Mouse (Mus musculus) limb, embryonic 11.5 days (tissue): ENCODE results near the gene Tob2. TPM values are rescaled to one million over a fixed set of nuclear protein-coding genes. Genes with fewer than 3 reads are reported as not detected.
A peak's percentile ranks its signal among the peaks of the same experiment; 100 is the strongest.

Source experiments
- ATAC-seq: fragments of 200-750 bp; cut with Nextera tagmentation; 2 replicates; pipeline ENCODE4 v1.8.0; 2017; ENCODE audit warnings: low read depth; ENCODE audit not compliant: insufficient number of reproducible peaks, low FRiP score, low TSS enrichment
- DNase-seq: peaks from one replicate; pipeline ENCODE4 v3.0.0-alpha.2; 2015; ENCODE audit warnings: low spot score
- H3K27ac ChIP-seq: fragments of 300-500 bp; sonication (generic); replicated peaks from 2 replicates; pipeline ENCODE4 v1.5.1; 2014; ENCODE audit warnings: low read depth, mild to moderate bottlenecking, low read length
- H3K27me3 ChIP-seq: fragments of 300-500 bp; sonication (generic); 2 replicates; pipeline ENCODE4 v1.6.1; 2014; ENCODE audit warnings: mild to moderate bottlenecking, low read length, mixed read lengths; ENCODE audit not compliant: control insufficient read depth, insufficient read depth
- H3K36me3 ChIP-seq: fragments of 300-500 bp; sonication (generic); 2 replicates; pipeline ENCODE4 v1.6.1; 2014; ENCODE audit warnings: mild to moderate bottlenecking, low read length, moderate library complexity, mixed read lengths; ENCODE audit not compliant: control insufficient read depth, insufficient read depth
- H3K4me1 ChIP-seq: fragments of 300-500 bp; sonication (generic); 2 replicates; pipeline ENCODE4 v1.6.1; 2014; ENCODE audit warnings: low read length, mixed read lengths; ENCODE audit not compliant: control insufficient read depth, insufficient read depth
- H3K4me2 ChIP-seq: fragments of 300-500 bp; sonication (generic); 2 replicates; pipeline ENCODE4 v1.6.1; 2014; ENCODE audit warnings: low read depth, mild to moderate bottlenecking, moderate library complexity; ENCODE audit not compliant: severe bottlenecking
- H3K4me3 ChIP-seq: fragments of 300-500 bp; sonication (generic); 2 replicates; pipeline ENCODE4 v1.5.1; 2014; ENCODE audit warnings: low read depth, low read length
- H3K9ac ChIP-seq: fragments of 300-500 bp; sonication (generic); 2 replicates; pipeline ENCODE4 v1.6.1; 2014; ENCODE audit warnings: mild to moderate bottlenecking, low read length
- H3K9me3 ChIP-seq: fragments of 300-500 bp; sonication (generic); 2 replicates; pipeline ENCODE4 v1.6.1; 2016; ENCODE audit warnings: low read length; ENCODE audit not compliant: control insufficient read depth
- WGBS: fragments of 180-500 bp; shearing (Covaris S2); extraction: QIAGEN DNeasy Blood & Tissue Kit; methylation state at CpG from one replicate; pipeline ENCODE4 v1.1.7; 2014; 5-methylcytosine and 5-hydroxymethylcytosine counted together
- polyA plus RNA-seq: library from polyadenylated mRNA; unstranded; fragments of >200 nt; fragmentation: Nextera tagmentation; extraction: Ambion mirVana; gene quantifications from 2 replicates; pipeline ENCODE4 v1.2.1, GENCODE M21; 2014

Tob2 gene
- polyA plus RNA-seq, 1 experiment from 2014 or later, result 16.8 TPM

GRCm38 (mm10) chr15:81871604-81872261 lies 13.1 kb upstream of the Tob2 start, which contains the start of gene Phf5a:
TSS of gene Phf5a (minus strand) at chr15:81871911.
- peaks cover 21% of the 10 kb centered on the region; the same call in 1 of the 2 replicates for H3K36me3 ChIP-seq
- peak within 1 kb of the TSS; percentile 85 for H3K9ac ChIP-seq
- no peaks in the 10 kb centered on the region for H3K27me3 ChIP-seq
- peak; percentile 97 for DNase-seq
- peak within 1 kb of the TSS; percentile 97 for H3K4me3 ChIP-seq
- H3K4me1 ChIP-seq, result peaks cover 4% of the 10 kb centered on the region
- no peaks in the 10 kb centered on the region for H3K9me3 ChIP-seq
- under 1% methylated on average over 30 of the region's 30 CpGs for WGBS
- peak within 1 kb of the TSS; percentile 88 for H3K4me2 ChIP-seq
- peak within 1 kb of the TSS; percentile 91 for H3K27ac ChIP-seq
- ATAC-seq, result peak; percentile 87

GRCm38 (mm10) chr15:81869985-81870384 lies 11.4 kb upstream of the Tob2 start:
- no peak for DNase-seq
- peaks cover 30% of the 10 kb centered on the region; the same call in 1 of the 2 replicates for H3K36me3 ChIP-seq
- no peak overlapping the region for H3K4me2 ChIP-seq
- H3K27ac ChIP-seq, result no peak overlapping the region
- H3K4me1 ChIP-seq, result peaks cover 4% of the 10 kb centered on the region
- H3K27me3 ChIP-seq, result no peaks in the 10 kb centered on the region
- no peak overlapping the region for H3K9ac ChIP-seq
- ATAC-seq, result no peak
- no peaks in the 10 kb centered on the region for H3K9me3 ChIP-seq
- whole genome bisulfite sequencing, result 96% methylated on average over 5 of the region's 5 CpGs
- no peak overlapping the region for H3K4me3 ChIP-seq

- no peak overlapping the region for H3K4me2 ChIP-seq
- H3K9me3 ChIP-seq, result no peaks in the 10 kb centered on the region
- H3K4me3 ChIP-seq, result no peak overlapping the region
- no peak for ATAC-seq
- WGBS, result 92% methylated on average over 7 of the region's 7 CpGs
- H3K36me3 ChIP-seq, result peaks cover 21% of the 10 kb centered on the region; the same call in 1 of the 2 replicates
- DNase-seq, result no peak
- H3K9ac ChIP-seq, result no peak overlapping the region
- H3K4me1 ChIP-seq, result no peaks in the 10 kb centered on the region
- H3K27me3 ChIP-seq, result no peaks in the 10 kb centered on the region
- no peak overlapping the region for H3K27ac ChIP-seq
Observed at GRCm38 (mm10) chr15:81864238-81864637, 5.6 kb upstream of the Tob2 start.

- no peaks in the 10 kb centered on the region for H3K27me3 ChIP-seq
- H3K4me2 ChIP-seq, result no peak overlapping the region; the same call in 1 of the 2 replicates
- no peaks in the 10 kb centered on the region for H3K4me1 ChIP-seq
- ATAC-seq (no peak), DNase-seq (no peak)
- no peak overlapping the region for H3K4me3 ChIP-seq
- WGBS, result 47% methylated on average over 8 of the region's 8 CpGs
- no peak overlapping the region for H3K27ac ChIP-seq
- no peak overlapping the region for H3K9ac ChIP-seq
- H3K9me3 ChIP-seq, result no peaks in the 10 kb centered on the region
- H3K36me3 ChIP-seq, result peaks cover 6% of the 10 kb centered on the region; the same call in 1 of the 2 replicates
Observed at GRCm38 (mm10) chr15:81860471-81861135, 2.0 kb upstream of the Tob2 start.

GRCm38 (mm10) chr15:81859330-81860255 lies 997 bp upstream of the Tob2 start:
- Histone ChIP-seq H3K4me1 (no peaks in the 10 kb centered on the region), H3K36me3 (peaks cover 2% of the 10 kb centered on the region; the same call in 1 of the 2 replicates), H3K9me3 (no peaks in the 10 kb centered on the region), H3K4me3 (peak overlapping the region; percentile 94), H3K9ac (peak overlapping the region; percentile 74), H3K27ac (peak overlapping the region; percentile 66), H3K4me2 (peak overlapping the region; percentile 53), H3K27me3 (no peaks in the 10 kb centered on the region)
- ATAC-seq, result peak; percentile 76
- under 1% methylated on average over 39 of the region's 39 CpGs for WGBS
- DNase-seq, result peak; percentile 84

GRCm38 (mm10) chr15:81858138-81858516 lies 469 bp downstream of the Tob2 start:
- H3K27me3 ChIP-seq, result no peaks in the 10 kb centered on the region
- H3K9ac ChIP-seq, result peak overlapping the region; percentile 74
- H3K9me3 ChIP-seq, result no peaks in the 10 kb centered on the region
- under 1% methylated on average over 23 of the region's 23 CpGs for WGBS
- DNase-seq (peak; percentile 97), ATAC-seq (peak; percentile 52)
- H3K4me1 ChIP-seq, result no peaks in the 10 kb centered on the region
- H3K4me2 ChIP-seq, result peak overlapping the region; percentile 53
- H3K27ac ChIP-seq, result peak overlapping the region; percentile 66
- peak overlapping the region; percentile 94 for H3K4me3 ChIP-seq
- H3K36me3 ChIP-seq, result no peaks in the 10 kb centered on the region

- peak; percentile 76 for DNase-seq
Observed at GRCm38 (mm10) chr15:81857724-81858116, 876 bp downstream of the Tob2 start.

More at GRCm38 (mm10) chr15:81857724-81858116, 876 bp downstream of the Tob2 start:
- Histone ChIP-seq H3K27me3 (no peaks in the 10 kb centered on the region), H3K4me1 (no peaks in the 10 kb centered on the region), H3K36me3 (no peaks in the 10 kb centered on the region; the same call in 1 of the 2 replicates), H3K9me3 (no peaks in the 10 kb centered on the region), H3K4me3 (peak overlapping the region; percentile 94), H3K27ac (peak overlapping the region; percentile 66), H3K4me2 (peak overlapping the region; percentile 53), H3K9ac (peak overlapping the region; percentile 74)
- WGBS, result 0% methylated on average over 33 of the region's 33 CpGs
- no peak for ATAC-seq
